Mouse (Mus musculus): ENCODE data around the gene Rptor. TPM values are rescaled to one million over a fixed set of nuclear protein-coding genes. Genes with fewer than 3 reads are reported as not detected.

The Rptor gene
- polyA plus RNA-seq, 1 experiment from 2014 or later = 18.3 TPM

GRCm38 (mm10) chr11:119707259-119707658 is 104.6 kb downstream of the Rptor start:
- H3K9ac ChIP-seq = no peak overlapping the region
- H3K4me3 ChIP-seq = no peak overlapping the region
- WGBS = 92% methylated on average over 1 of the region's 1 CpGs
- no peaks in the 10 kb centered on the region for H3K27me3 ChIP-seq
- no peak overlapping the region for H3K27ac ChIP-seq
- no peak overlapping the region for H3K4me2 ChIP-seq (replicated peaks)
- no peaks in the 10 kb centered on the region for H3K9me3 ChIP-seq (replicated peaks)
- ATAC-seq (ENCODE audit: low FRiP score) = no peak
- H3K4me1 ChIP-seq = peaks cover 21% of the 10 kb centered on the region
- no peaks in the 10 kb centered on the region for H3K36me3 ChIP-seq

DNA sequence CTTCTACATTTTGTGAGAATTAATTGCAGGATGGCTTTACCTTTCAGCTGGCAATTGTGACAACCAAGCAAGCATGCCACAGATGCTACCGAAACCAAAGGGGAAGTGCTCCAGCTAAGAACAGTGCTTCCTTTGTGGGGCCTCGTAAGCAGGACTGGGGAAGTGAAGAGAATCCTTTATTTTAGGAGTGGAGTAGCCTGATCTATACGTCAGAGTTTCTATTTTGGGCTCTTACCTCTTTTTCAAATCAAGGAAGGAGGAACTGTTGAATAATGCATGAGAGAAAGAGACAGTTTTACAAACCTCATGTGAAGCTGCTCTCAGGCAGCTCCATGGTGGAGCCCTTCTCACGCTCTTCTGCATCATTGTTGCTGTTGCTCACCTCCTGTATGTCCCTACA is 106.5 kb downstream of the Rptor start:
- Histone ChIP-seq H3K4me1 (peaks cover 21% of the 10 kb centered on the region), H3K4me2 (replicated peaks) (no peak overlapping the region), H3K9me3 (replicated peaks) (no peaks in the 10 kb centered on the region), H3K9ac (no peak overlapping the region), H3K36me3 (no peaks in the 10 kb centered on the region), H3K27ac (0 out of 2 replicates have a peak overlapping the region, but pooled peaks have one; percentile 25), H3K27me3 (no peaks in the 10 kb centered on the region), H3K4me3 (no peak overlapping the region)
- no peak for ATAC-seq (ENCODE audit: low FRiP score)
- WGBS = 47% methylated on average over 4 of the region's 4 CpGs

- Histone ChIP-seq H3K27ac (0 out of 2 replicates have a peak overlapping the region, but pooled peaks have one; percentile 17), H3K4me2 (replicated peaks) (no peak overlapping the region), H3K9me3 (replicated peaks) (no peaks in the 10 kb centered on the region), H3K4me1 (peaks cover 25% of the 10 kb centered on the region), H3K9ac (no peak overlapping the region), H3K36me3 (no peaks in the 10 kb centered on the region), H3K27me3 (no peaks in the 10 kb centered on the region), H3K4me3 (no peak overlapping the region)
- no peak for ATAC-seq (ENCODE audit: low FRiP score)
- WGBS = 89% methylated on average over 3 of the region's 3 CpGs
Measured at GRCm38 (mm10) chr11:119710338-119710737, 107.6 kb downstream of the Rptor start.

GRCm38 (mm10) chr11:119710822-119711221 is 108.1 kb downstream of the Rptor start:
- Histone ChIP-seq H3K4me1 (peaks cover 30% of the 10 kb centered on the region), H3K27ac (0 out of 2 replicates have a peak overlapping the region, but pooled peaks have one; percentile 17), H3K27me3 (no peaks in the 10 kb centered on the region), H3K36me3 (no peaks in the 10 kb centered on the region), H3K4me2 (replicated peaks) (no peak overlapping the region), H3K4me3 (no peak overlapping the region), H3K9ac (no peak overlapping the region), H3K9me3 (replicated peaks) (no peaks in the 10 kb centered on the region)
- WGBS = 88% methylated on average over 5 of the region's 5 CpGs
- ATAC-seq (ENCODE audit: low FRiP score) = no peak

DNA sequence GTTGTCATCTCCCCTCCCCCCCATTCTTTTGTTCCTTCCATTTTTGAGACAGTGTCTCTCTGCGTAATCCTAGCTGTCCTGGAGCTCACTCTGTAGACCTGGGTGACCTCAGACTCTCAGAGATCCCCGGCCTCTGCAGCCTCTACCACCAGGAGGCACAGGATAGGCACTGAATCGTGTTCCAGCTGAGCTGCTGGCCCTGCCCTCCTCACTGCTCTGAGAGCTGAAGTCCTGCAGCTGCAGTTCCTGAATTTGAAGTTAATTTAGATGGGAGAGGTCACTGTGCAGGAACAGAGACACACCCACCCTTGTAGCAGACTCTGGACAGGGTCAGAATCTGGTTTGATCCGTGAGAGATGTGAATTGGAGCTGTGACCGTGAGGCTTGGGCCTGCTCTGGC is 112.7 kb downstream of the Rptor start:
- H3K27me3 ChIP-seq = no peaks in the 10 kb centered on the region
- ATAC-seq (ENCODE audit: low FRiP score) = no peak
- 0 out of 2 replicates have a peak overlapping the region, but pooled peaks have one; percentile 30 for H3K27ac ChIP-seq
- WGBS = 36% methylated on average over 5 of the region's 5 CpGs
- H3K4me1 ChIP-seq = peaks cover 16% of the 10 kb centered on the region
- no peak overlapping the region for H3K4me2 ChIP-seq (replicated peaks)
- H3K36me3 ChIP-seq = peaks cover 2% of the 10 kb centered on the region; the same call in 1 of the 2 replicates
- H3K4me3 ChIP-seq = no peak overlapping the region
- no peaks in the 10 kb centered on the region for H3K9me3 ChIP-seq (replicated peaks)
- no peak overlapping the region for H3K9ac ChIP-seq

DNA sequence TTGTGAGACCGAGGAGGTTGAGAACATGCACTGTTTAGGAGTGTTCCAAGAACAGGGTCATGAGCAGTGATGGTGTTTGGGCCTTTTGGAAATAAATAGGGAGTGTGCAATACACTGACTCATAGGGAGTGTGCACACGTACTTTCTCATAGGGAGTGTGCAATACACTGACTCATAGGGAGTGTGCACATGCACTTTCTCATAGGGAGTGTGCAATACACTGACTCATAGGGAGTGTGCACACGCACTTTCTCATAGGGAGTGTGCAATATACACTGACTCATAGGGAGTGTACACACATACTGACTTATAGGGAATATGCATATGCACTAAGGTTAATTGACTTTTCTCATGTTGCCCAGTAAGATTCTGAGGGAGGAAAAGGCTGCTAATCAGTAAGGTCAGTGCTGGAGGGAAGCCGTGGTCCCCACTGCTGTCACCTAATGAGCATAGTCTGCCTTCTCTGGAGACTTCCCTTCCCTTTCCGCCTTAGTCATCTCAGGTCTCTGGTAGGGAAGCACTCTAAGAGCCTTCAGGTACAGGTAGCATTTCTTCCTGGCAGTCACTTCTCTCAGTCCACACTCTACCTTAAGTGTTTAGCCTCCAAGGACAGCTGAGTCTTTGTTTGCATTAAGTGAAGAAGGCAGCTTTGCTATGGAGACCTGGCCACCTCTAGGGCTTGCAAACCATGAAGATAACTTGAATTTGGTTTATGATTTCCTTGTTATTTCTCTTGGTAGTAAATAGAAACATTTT is 113.3 kb downstream of the Rptor start:
- no peak overlapping the region for H3K4me2 ChIP-seq (replicated peaks)
- H3K9ac ChIP-seq = no peak overlapping the region
- H3K4me1 ChIP-seq = peaks cover 10% of the 10 kb centered on the region
- H3K27me3 ChIP-seq = no peaks in the 10 kb centered on the region
- H3K36me3 ChIP-seq = peaks cover 2% of the 10 kb centered on the region; the same call in 1 of the 2 replicates
- no peaks in the 10 kb centered on the region for H3K9me3 ChIP-seq (replicated peaks)
- H3K4me3 ChIP-seq = no peak overlapping the region
- H3K27ac ChIP-seq = no peak overlapping the region
- no peak for ATAC-seq (ENCODE audit: low FRiP score)
- 92% methylated on average over 5 of the region's 5 CpGs for WGBS

DNA sequence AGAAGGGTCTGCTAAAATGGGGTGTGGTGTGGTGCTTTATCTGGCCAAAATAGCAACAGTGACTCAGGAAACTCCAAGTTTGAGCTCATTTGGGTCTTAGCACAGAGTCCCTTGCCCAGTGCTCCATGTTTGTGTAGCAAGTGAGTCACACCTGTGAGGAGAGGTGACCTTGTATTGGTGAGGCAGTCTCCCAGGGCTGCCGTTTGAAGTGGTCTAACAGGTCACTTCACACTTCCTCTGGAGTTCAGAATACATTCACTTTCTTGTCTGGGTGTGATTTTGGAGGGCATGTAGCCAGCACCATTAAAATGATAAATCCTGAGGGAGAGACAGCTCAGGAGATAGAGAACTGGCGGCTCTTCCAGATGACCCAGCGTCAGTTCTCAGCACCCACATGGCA is 115.4 kb downstream of the Rptor start:
- H3K27me3 ChIP-seq = no peaks in the 10 kb centered on the region
- no peak overlapping the region for H3K9ac ChIP-seq
- 97% methylated on average over 3 of the region's 3 CpGs for WGBS
- H3K27ac ChIP-seq = no peak overlapping the region
- H3K4me1 ChIP-seq = peaks cover 9% of the 10 kb centered on the region
- no peak overlapping the region for H3K4me3 ChIP-seq
- no peaks in the 10 kb centered on the region for H3K9me3 ChIP-seq (replicated peaks)
- peaks cover 2% of the 10 kb centered on the region; the same call in 1 of the 2 replicates for H3K36me3 ChIP-seq
- H3K4me2 ChIP-seq (replicated peaks) = no peak overlapping the region
- ATAC-seq (ENCODE audit: low FRiP score) = no peak

DNA sequence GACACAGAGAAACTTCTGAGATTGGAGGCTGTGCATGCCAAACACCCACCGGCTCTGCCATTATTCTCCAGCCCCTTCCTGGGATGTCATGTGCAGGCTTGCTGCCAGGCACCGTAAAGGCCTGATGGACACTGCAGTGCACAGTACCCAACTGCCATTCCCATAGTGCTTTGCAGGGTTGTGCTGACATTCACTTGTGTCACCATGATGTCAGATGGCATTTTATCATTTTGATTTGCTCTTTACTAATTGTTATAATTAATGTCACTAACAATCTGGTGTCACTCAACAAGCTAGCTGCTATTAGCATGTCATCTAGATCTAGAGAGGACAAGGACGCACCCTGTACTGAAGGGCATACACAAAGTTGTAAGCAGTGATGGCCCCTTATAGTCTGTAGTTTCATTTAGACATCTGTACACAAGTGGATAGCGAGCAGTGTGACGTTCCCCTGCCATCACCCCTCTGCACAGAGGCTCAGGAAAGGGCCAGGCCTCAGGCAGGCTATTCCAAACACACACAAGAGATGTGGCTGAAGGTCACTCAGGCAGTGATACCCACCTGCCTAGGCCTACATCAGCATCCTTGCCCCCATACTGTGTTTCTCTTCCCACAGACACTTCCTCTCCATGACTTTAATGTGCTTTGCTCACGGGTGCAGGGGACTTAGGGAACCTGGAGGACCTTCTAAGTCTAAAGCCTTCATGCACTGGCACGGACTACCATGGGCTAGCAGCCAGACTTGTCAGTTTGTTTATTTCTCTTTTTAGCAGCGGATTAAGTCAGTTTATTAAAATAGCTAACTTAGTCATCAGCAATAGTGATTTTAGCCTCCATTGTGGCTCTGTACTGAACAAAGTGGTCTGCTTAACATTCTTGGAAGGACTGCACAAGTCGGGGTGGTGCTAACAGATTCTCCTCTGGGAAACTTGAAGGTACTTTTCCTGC is 117.7 kb downstream of the Rptor start:
- Histone ChIP-seq H3K27ac (no peak overlapping the region), H3K4me2 (replicated peaks) (no peak overlapping the region), H3K9me3 (replicated peaks) (no peaks in the 10 kb centered on the region), H3K27me3 (no peaks in the 10 kb centered on the region), H3K36me3 (peaks cover 7% of the 10 kb centered on the region), H3K9ac (no peak overlapping the region), H3K4me3 (no peak overlapping the region), H3K4me1 (peaks cover 5% of the 10 kb centered on the region; the same call in 1 of the 2 replicates)
- no peak for ATAC-seq (ENCODE audit: low FRiP score)
- WGBS = 84% methylated on average over 9 of the region's 9 CpGs

DNA sequence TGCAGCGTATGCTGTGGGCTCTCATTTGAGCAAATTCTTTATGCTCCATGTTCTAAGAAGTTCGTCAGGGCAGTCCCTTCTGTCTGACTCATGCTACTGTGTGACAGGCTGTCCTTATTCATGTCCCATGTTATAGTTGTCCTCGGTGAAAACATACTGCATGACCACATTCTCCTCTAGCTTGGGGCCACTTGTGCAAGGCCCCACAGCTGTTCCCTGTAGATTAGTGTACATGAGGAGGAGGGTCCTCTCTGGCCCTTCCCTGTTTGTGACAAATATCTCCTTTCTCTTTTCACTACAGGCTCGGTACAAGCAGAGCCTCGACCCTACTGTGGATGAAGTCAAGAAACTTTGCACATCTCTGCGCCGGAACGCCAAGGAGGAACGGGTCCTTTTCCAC is 122.0 kb downstream of the Rptor start:
- H3K9ac ChIP-seq = no peak overlapping the region
- no peaks in the 10 kb centered on the region for H3K27me3 ChIP-seq
- ATAC-seq (ENCODE audit: low FRiP score) = no peak
- no peak overlapping the region for H3K27ac ChIP-seq
- H3K36me3 ChIP-seq = peaks cover 20% of the 10 kb centered on the region
- no peak overlapping the region for H3K4me3 ChIP-seq
- no peaks in the 10 kb centered on the region for H3K4me1 ChIP-seq
- 90% methylated on average over 9 of the region's 9 CpGs for WGBS
- no peak overlapping the region for H3K4me2 ChIP-seq (replicated peaks)
- no peaks in the 10 kb centered on the region for H3K9me3 ChIP-seq (replicated peaks)

DNA sequence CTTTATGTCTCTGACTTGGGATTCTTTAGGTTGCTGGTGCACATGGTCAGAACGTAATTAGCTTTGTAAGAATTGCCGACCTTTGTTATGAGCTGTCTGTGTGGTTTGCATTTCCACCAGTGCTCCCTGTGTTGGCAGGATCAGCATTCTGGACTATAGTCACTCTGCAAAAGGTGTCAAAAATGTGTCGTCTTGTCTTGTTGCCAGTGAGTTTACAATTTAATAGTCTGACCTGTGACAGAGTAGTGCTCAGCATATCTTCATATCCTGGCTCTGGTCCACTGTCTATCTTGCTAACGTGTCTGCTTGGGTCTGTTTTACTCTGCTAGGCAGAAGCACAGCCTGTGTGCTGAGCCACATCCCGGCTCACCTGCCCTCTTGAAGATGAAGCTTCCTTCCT is 128.7 kb downstream of the Rptor start:
- WGBS = 86% methylated on average over 5 of the region's 5 CpGs
- Histone ChIP-seq H3K9ac (no peak overlapping the region), H3K9me3 (replicated peaks) (no peaks in the 10 kb centered on the region), H3K27ac (no peak overlapping the region), H3K4me3 (no peak overlapping the region), H3K4me2 (replicated peaks) (no peak overlapping the region), H3K36me3 (peaks cover 6% of the 10 kb centered on the region; the same call in 1 of the 2 replicates), H3K4me1 (no peaks in the 10 kb centered on the region), H3K27me3 (no peaks in the 10 kb centered on the region)
- no peak for ATAC-seq (ENCODE audit: low FRiP score)

DNA sequence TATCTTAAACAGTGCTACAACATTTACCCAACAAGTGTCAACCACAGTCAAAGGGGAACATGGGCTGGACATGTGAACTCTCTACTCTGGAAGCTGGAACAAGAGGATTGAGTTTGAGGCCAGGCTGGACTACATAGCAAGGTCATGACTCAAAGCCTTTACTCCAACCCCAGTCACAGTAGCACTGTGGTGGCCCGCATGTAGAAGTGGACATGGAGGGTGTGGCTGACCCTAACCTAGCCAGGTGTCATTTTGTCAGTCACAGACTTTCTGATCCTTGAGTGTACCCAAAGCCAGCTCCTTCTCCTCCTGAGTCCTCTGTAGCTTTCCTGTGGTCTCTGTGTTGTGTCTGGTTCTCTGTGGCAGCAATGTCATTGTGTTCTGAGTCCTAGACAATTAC is 129.7 kb downstream of the Rptor start:
- 94% methylated on average over 1 of the region's 1 CpGs for WGBS
- Histone ChIP-seq H3K9me3 (replicated peaks) (no peaks in the 10 kb centered on the region), H3K4me1 (0 out of 2 replicates have a peak, but pooled peaks cover 2% of the 10 kb centered on the region), H3K27ac (no peak overlapping the region), H3K9ac (no peak overlapping the region), H3K27me3 (no peaks in the 10 kb centered on the region), H3K36me3 (no peaks in the 10 kb centered on the region), H3K4me2 (replicated peaks) (no peak overlapping the region), H3K4me3 (no peak overlapping the region)
- ATAC-seq (ENCODE audit: low FRiP score) = no peak

GRCm38 (mm10) chr11:119732961-119733656 is 130.4 kb downstream of the Rptor start:
- Histone ChIP-seq H3K4me1 (0 out of 2 replicates have a peak, but pooled peaks cover 2% of the 10 kb centered on the region), H3K4me2 (replicated peaks) (no peak overlapping the region), H3K9ac (no peak overlapping the region), H3K36me3 (no peaks in the 10 kb centered on the region), H3K4me3 (no peak overlapping the region), H3K27ac (no peak overlapping the region), H3K9me3 (replicated peaks) (no peaks in the 10 kb centered on the region), H3K27me3 (no peaks in the 10 kb centered on the region)
- WGBS = 77% methylated on average over 4 of the region's 4 CpGs
- no peak for ATAC-seq (ENCODE audit: low FRiP score)
